Mouse (Mus musculus) heart, postnatal 0 days (tissue): ENCODE measurements around the gene E030030I06Rik. TPM values are rescaled to one million over a fixed set of nuclear protein-coding genes. Genes with fewer than 3 reads are reported as not detected.
"Not testable (repeated sequence)": the region's sequence is repeated elsewhere in the genome, so short reads cannot be mapped to it uniquely, and the experiment has no call there.

Experiments used
- ATAC-seq: fragments of 200-750 bp; cut with Nextera tagmentation; 2 replicates; pipeline ENCODE4 v1.8.0; 2017; ENCODE audit warnings: low read depth, moderate number of reproducible peaks, moderate library complexity; ENCODE audit not compliant: insufficient read depth
- DNase-seq: peaks from one replicate; pipeline ENCODE4 v3.0.0-alpha.2; 2016; ENCODE audit warnings: low spot score
- H3K27ac ChIP-seq: fragments of 300-500 bp; sonication (generic); 2 replicates; pipeline ENCODE4 v1.5.1; 2014; ENCODE audit warnings: low read depth, mild to moderate bottlenecking
- H3K27me3 ChIP-seq: fragments of 300-500 bp; sonication (generic); 2 replicates; pipeline ENCODE4 v1.6.1; 2014; ENCODE audit warnings: low read length, mixed read lengths; ENCODE audit not compliant: control insufficient read depth, insufficient read depth
- H3K36me3 ChIP-seq: fragments of 300-500 bp; sonication (generic); replicated peaks from 2 replicates; pipeline ENCODE4 v1.6.1; 2014; ENCODE audit warnings: low read length, mixed read lengths; ENCODE audit not compliant: control insufficient read depth, insufficient read depth
- H3K4me1 ChIP-seq: fragments of 300-500 bp; sonication (generic); 2 replicates; pipeline ENCODE4 v1.6.1; 2014; ENCODE audit warnings: antibody characterized with exemption; ENCODE audit not compliant: control insufficient read depth, insufficient read depth
- H3K4me2 ChIP-seq: fragments of 300-500 bp; sonication (generic); 2 replicates; pipeline ENCODE4 v1.6.1; 2014; ENCODE audit warnings: low read depth, mild to moderate bottlenecking, low read length, moderate library complexity
- H3K4me3 ChIP-seq: fragments of 300-500 bp; sonication (generic); 2 replicates; pipeline ENCODE4 v1.5.1; 2014; ENCODE audit warnings: low read depth, low read length
- H3K9ac ChIP-seq: fragments of 300-500 bp; sonication (generic); replicated peaks from 2 replicates; pipeline ENCODE4 v1.6.1; 2014; ENCODE audit warnings: low read depth, low read length, mixed read lengths
- H3K9me3 ChIP-seq: fragments of 300-500 bp; sonication (generic); replicated peaks from 2 replicates; pipeline ENCODE4 v1.6.1; 2016; ENCODE audit warnings: low read length; ENCODE audit not compliant: control insufficient read depth
- CTCF ChIP-seq: IDR thresholded peaks from 2 replicates; pipeline ENCODE4 v1.5.1; 2016; ENCODE audit warnings: antibody characterized with exemption, control low read depth, low read depth
- EP300 ChIP-seq: IDR thresholded peaks from 2 replicates; pipeline ENCODE4 v1.6.1; 2016; ENCODE audit warnings: antibody characterized with exemption, low read depth
- WGBS: fragments of 180-500 bp; shearing (Covaris S2); extraction: QIAGEN DNeasy Blood & Tissue Kit; methylation state at CpG from one replicate; pipeline ENCODE4 v1.1.7; 2014; 5-methylcytosine and 5-hydroxymethylcytosine counted together
- polyA plus RNA-seq: library from polyadenylated mRNA; unstranded; fragments of >200 nt; fragmentation: Nextera tagmentation; extraction: Ambion mirVana; gene quantifications from 2 replicates; pipeline ENCODE4 v1.2.1, GENCODE M21; 2015
- total RNA-seq: library from RNA; depleted of rRNA; stranded (reverse); fragments of >200 nt; gene quantifications from 2 replicates; pipeline ENCODE4 v1.2.3, GENCODE M21; 2014; ENCODE audit warnings: low replicate concordance; rRNA removed

The E030030I06Rik gene
- total RNA-seq (1.8 and 4.2 TPM in 2 replicates), polyA plus RNA-seq (3.2 and 4.9 TPM in 2 replicates)

DNA sequence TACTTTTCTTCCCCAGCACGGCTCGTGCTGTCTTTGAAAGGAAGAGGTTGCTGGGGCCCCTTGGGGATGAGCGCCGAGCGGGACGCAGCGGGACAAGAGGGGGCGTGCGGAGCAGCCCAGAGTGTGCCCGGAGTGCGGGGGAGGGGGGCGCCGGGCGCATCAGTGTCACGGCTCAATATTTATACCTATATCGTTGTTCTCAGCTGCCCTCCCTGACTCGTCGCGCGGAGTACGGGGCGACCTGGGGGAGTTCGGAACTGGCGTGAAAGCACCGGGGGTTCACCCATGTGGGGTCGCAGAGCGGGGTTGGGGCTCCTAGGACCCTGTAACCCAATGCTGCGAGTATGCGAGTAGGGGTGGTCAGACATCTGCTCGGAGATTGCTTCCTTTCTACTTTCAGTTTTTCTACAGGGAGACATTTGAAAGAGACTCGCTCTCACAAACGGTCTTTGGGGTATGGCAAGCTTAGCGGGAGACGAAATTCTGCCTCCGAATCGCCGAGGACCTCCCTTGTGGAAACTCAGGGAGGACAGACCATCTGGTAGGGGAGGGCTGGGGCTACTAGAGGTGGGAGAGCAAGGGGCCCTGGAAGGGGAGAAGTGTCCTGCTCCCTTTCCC is at the start of gene E030030I06Rik:
Gene E030030I06Rik (minus strand): TSS at position 198 of the 618 bp plus-strand sequence.
- Histone ChIP-seq H3K27me3 (peaks cover 40% of the 10 kb centered on the region), H3K4me2 (peak within 1 kb of the TSS; percentile 80), H3K9ac (peak within 1 kb of the TSS; percentile 62), H3K36me3 (no peaks in the 10 kb centered on the region), H3K4me1 (peaks cover 9% of the 10 kb centered on the region; the same call in 1 of the 2 replicates), H3K27ac (peak within 1 kb of the TSS; percentile 15), H3K9me3 (no peaks in the 10 kb centered on the region), H3K4me3 (peak within 1 kb of the TSS; percentile 69)
- under 1% methylated on average over 37 of the region's 37 CpGs for WGBS
- DNase-seq (no peak), ATAC-seq (peak; percentile 39; the same call in 1 of the 2 replicates)
- TF ChIP-seq CTCF (no peak), EP300 (no peak)

DNA sequence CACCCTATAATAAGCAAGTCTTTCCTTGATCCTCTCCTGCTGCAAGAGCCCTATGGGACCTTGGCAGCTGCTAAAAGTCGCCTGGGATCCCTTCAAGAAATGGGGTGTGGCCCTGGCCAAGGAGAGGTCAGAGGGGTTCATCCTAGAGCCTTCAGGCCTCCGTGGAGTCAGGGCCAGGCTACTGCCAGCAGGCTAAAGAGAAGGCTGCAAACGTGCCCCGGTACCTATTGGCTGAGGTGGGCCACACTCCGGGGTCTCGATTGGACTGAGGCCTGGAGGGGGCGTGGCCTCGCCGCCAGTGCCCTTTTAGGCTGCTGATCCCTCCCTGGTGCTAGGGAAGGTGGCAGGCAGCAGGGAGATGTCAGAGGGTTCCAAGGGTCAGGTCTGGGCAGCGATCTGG is 42.0 kb upstream of the E030030I06Rik start:
- not testable (repeated sequence) for H3K4me3 ChIP-seq, H3K4me2 ChIP-seq

GRCm38 (mm10) chr10:22176515-22176914 is 27.4 kb upstream of the E030030I06Rik start:
- not testable (repeated sequence) for H3K36me3 ChIP-seq, H3K9ac ChIP-seq, H3K9me3 ChIP-seq, H3K4me3 ChIP-seq, H3K27ac ChIP-seq, H3K4me1 ChIP-seq, H3K4me2 ChIP-seq, DNase-seq, ATAC-seq, H3K27me3 ChIP-seq
- WGBS: 77% methylated on average over 2 of the region's 2 CpGs

More for the DNA sequence above, 42.0 kb upstream of the E030030I06Rik start:
- H3K27ac ChIP-seq, H3K9ac ChIP-seq, H3K36me3 ChIP-seq, H3K27me3 ChIP-seq, H3K4me1 ChIP-seq, DNase-seq, H3K9me3 ChIP-seq: not testable (repeated sequence)
- ATAC-seq: 0 out of 2 replicates have a peak, but pooled peaks have one; percentile 27
- 6% methylated on average over 6 of the region's 10 CpGs for WGBS

DNA sequence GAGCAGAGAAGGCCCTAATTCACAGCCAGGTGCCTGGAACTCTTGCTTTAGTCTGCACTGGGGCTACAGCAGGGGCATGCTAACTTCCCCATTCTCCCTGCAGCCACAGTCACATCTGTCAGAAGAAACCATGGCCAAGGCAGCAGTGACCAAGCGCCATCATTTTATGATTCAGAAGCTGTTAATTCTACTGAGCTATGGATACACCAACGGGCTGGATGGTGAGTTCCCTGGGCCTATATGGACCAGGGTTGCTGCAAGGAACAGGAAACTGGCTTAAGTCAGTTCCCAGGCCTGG is 25.1 kb upstream of the E030030I06Rik start:
- not testable (repeated sequence) for H3K4me3 ChIP-seq, H3K9ac ChIP-seq, H3K27me3 ChIP-seq, H3K4me1 ChIP-seq, H3K4me2 ChIP-seq, H3K27ac ChIP-seq, DNase-seq, H3K36me3 ChIP-seq, H3K9me3 ChIP-seq, ATAC-seq
- 72% methylated on average over 1 of the region's 2 CpGs for WGBS

DNA sequence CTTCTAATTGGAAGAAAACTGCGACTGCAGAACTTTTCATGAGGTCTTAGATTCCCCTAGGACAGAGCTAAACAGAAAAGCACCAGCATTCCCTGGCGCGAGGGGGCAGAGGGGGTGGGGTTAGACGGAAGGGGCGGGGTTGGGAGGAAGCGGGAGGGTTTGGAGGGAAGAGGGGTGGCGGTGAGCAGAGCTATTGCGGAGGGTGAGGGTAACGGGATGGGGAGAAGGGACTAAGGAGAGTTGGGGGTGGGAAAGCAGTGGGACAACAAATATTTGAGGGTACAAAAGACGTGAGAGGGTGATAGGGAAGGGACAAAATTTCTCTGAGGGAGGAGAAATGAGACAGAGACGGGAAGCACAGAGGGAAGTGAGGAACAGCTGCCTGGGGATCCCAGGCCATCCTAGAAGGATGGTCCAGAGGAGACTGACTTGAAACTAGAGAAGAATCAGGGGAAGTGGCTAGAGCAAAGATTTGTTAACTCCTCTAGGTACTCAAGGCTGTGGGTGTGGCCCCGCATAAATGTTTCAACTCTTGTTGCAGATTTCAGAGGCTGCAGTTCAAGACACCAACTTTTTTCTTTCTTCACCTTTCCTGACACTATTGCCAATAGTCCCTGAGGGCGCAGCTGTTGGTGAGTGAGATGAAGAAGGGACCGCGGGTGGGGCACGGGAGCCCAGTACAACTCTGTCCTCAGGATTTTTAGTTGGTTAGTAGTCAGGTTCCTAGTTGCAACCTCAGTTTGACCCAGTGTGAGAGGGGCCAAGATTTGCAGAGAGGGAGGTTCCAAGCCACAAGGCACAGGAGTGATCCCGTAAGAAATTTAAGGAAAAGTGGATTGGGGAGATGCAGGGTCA is 24.5 kb upstream of the E030030I06Rik start:
- not testable (repeated sequence) for DNase-seq, H3K27me3 ChIP-seq, H3K9me3 ChIP-seq, H3K9ac ChIP-seq, H3K4me3 ChIP-seq, H3K4me1 ChIP-seq, H3K36me3 ChIP-seq, H3K27ac ChIP-seq
- 0 out of 2 replicates have a peak, but pooled peaks have one; percentile 30 for ATAC-seq
- 0 out of 2 replicates have a peak overlapping the region, but pooled peaks have one; percentile 18 for H3K4me2 ChIP-seq
- WGBS: 15% methylated on average over 11 of the region's 17 CpGs

DNA sequence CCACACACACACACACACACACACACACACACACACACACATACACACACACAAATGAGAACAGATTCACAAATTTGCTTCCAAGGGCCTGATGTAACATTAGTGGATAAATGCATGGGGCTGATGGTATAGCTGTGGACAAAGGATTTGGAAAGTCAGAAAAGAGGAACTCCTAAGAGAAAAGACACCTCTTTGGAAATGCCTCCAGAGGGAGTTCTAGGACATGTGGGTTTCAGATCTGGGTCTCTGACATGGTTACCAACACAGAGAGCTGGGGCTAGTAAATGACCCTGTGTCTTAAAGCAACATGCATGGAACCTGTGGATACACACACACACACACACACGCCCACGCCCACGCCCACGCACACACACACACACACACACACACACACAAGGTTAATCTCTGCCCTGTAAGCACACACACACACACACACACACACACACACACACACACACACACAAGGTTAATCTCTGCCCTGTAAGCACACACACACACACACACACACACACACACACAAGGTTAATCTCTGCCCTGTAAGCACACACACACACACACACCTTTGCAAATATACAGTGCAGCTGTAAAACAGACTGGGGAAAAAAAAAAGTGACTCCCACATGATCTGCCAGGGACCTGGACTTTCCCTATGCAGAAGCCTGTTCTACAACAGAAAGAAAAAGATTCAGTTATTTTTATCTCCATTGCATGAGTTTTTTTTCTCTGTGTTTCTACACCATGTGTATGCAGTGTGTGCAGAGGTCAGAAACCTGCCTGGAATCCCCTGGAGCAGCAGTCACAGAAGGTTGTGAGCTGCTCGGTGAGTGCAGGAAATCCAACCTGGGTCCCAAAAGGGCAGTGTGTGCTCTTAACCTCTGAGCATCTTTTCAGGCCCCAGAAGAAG is 23.6 kb upstream of the E030030I06Rik start:
- not testable (repeated sequence) for H3K9me3 ChIP-seq, H3K4me3 ChIP-seq, H3K4me1 ChIP-seq, ATAC-seq, DNase-seq, H3K27ac ChIP-seq, H3K36me3 ChIP-seq, H3K9ac ChIP-seq, H3K27me3 ChIP-seq
- 0 out of 2 replicates have a peak overlapping the region, but pooled peaks have one; percentile 18 for H3K4me2 ChIP-seq
- 37% methylated on average over 4 of the region's 5 CpGs for WGBS

DNA sequence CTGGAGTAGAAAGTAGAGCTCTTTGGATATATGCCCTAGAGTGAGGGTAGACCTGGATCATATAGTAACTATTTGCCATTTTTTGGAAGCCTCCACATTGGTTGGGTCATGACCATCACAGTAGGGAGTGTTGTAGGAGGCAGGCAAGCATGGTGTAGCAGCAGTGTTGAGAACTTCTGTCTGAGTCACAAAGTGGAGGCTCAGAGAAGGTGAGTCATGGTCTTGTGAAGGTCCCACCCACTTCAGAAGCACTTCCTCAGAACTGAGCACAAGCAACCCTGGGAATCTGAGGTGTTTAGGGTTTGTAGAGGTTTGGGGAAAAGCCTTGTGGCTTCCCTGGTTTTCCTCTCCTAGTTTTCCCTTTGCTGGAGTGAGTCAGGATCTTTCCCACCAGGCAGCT is 20.0 kb upstream of the E030030I06Rik start:
- not testable (repeated sequence) for H3K4me1 ChIP-seq, H3K27ac ChIP-seq, ATAC-seq, H3K9ac ChIP-seq, H3K36me3 ChIP-seq, H3K4me3 ChIP-seq, H3K4me2 ChIP-seq, DNase-seq, H3K9me3 ChIP-seq, H3K27me3 ChIP-seq

DNA sequence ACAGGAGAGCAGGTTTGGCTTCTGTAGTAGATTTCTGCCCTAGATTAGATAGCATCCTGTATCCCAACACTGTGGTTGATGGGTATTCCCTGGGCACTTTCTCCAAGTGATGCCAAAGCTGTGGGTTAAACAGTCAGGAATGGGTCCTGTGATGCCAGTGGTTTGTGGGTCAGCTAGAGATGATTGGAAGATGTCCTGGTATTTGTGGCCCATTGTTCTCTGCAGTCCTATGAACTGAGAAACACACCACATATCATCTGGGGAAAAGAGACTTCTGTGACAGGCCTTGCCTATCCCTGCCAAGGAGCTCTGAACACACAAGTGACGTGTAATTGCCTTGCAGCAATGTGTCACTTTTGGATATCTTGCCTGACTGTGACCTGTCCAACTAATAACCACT is 18.0 kb upstream of the E030030I06Rik start:
- not testable (repeated sequence) for H3K9me3 ChIP-seq, H3K4me2 ChIP-seq, H3K27ac ChIP-seq, H3K36me3 ChIP-seq, DNase-seq, H3K9ac ChIP-seq, H3K4me3 ChIP-seq, H3K27me3 ChIP-seq, H3K4me1 ChIP-seq, ATAC-seq
- WGBS: 44% methylated on average over 1 of the region's 1 CpGs
